ENCODE assay signal across 10 mouse cellular contexts in genomic region chr11:49938258-49939164, GRCm38 (mm10). TPM values are rescaled to one million over a fixed set of nuclear protein-coding genes. Genes with fewer than 3 reads are reported as not detected.
DNase-seq lines count a peak whose midpoint lies in the region; ATAC-seq and TF ChIP-seq lines count a peak whose summit lies in the region.
"Had no signal": no experiment of that assay in that cellular context is flagged by ENCODE, and none has a peak within 500 bp of the region (broad histone marks: within the 10 kb centered on the region; RNA-seq: fewer than 3 reads in every experiment).

No protein-coding gene starts in this region.

- ATAC-seq in neural tube, embryonic 12.5 days (ENCODE audit: low FRiP score, low read depth) = peak; percentile 64

- H3K36me3 ChIP-seq in neural tube, embryonic 12.5 days = no peaks in the 10 kb centered on the region
- H3K36me3 ChIP-seq: liver, embryonic 13.5 days; stomach, embryonic 15.5 days had no signal

- no peak for TF ChIP-seq CTCF in gastrocnemius, adult 2 months (IDR thresholded peaks at IDR 0.05)

- WGBS in neural tube, embryonic 12.5 days = 48% methylated on average over 4 of the region's 4 CpGs

- no peak overlapping the region for H3K4me2 ChIP-seq in neural tube, embryonic 12.5 days (replicated peaks)
- H3K4me2 ChIP-seq: liver, embryonic 13.5 days; stomach, embryonic 15.5 days had no signal

- H3K27me3 ChIP-seq in neural tube, embryonic 12.5 days (replicated peaks) = no peaks in the 10 kb centered on the region; the same call in 1 of the 2 replicates
- H3K27me3 ChIP-seq: stomach, embryonic 15.5 days had no signal

- intact Hi-C loops in gastrocnemius, adult 2 months (cut with DNase I) = no loop called here

- H3K9ac ChIP-seq in neural tube, embryonic 12.5 days = no peak overlapping the region
- H3K9ac ChIP-seq: liver, embryonic 13.5 days; stomach, embryonic 15.5 days had no signal

- peak; percentile 45 for DNase-seq in adrenal gland, postnatal 14 days
- DNase-seq in adrenal gland, adult 18-20 months (ENCODE audit: low spot score in 2 of 2) = no peak
- DNase-seq in brain, adult 2 months (ENCODE audit: low read depth, low spot score) = peak; percentile 94
- peak; percentile 73 for DNase-seq in gastrocnemius, adult 2 months
- peak; percentile 88 for DNase-seq in layer of hippocampus, adult 9-11 months
- no peak for DNase-seq in ovary, postnatal 36 days (ENCODE audit: low spot score)
- DNase-seq in thymus, postnatal 0 days (ENCODE audit: low spot score) = no peak
- DNase-seq: liver, embryonic 13.5 days had no signal

- no peak overlapping the region for H3K4me3 ChIP-seq in gastrocnemius, adult 2 months
- H3K4me3 ChIP-seq in neural tube, embryonic 12.5 days = no peak overlapping the region
- H3K4me3 ChIP-seq: liver, embryonic 13.5 days; stomach, embryonic 15.5 days had no signal

- H3K4me1 ChIP-seq in neural tube, embryonic 12.5 days = peaks cover 5% of the 10 kb centered on the region; the same call in 1 of the 2 replicates
- H3K4me1 ChIP-seq: liver, embryonic 13.5 days; stomach, embryonic 15.5 days had no signal

- H3K27ac ChIP-seq in gastrocnemius, adult 2 months = no peak overlapping the region
- H3K27ac ChIP-seq in neural tube, embryonic 12.5 days = no peak overlapping the region
- H3K27ac ChIP-seq: liver, embryonic 13.5 days; stomach, embryonic 15.5 days had no signal

- H3K9me3 ChIP-seq in neural tube, embryonic 12.5 days = no peaks in the 10 kb centered on the region
- H3K9me3 ChIP-seq: liver, embryonic 13.5 days; stomach, embryonic 15.5 days had no signal

RNA-seq across cellular contexts. Expression of gene Rasgef1c, which starts 36.9 kb away (rescaled TPM):
- total RNA-seq in adrenal gland, postnatal 14 days (2021) = 1.3 and 1.5 TPM in 2 replicates
- under 1 TPM; 0.53 to 0.54 TPM for total RNA-seq in adrenal gland, adult 18-20 months (2021)
- under 1 TPM; 0.13 to 0.31 TPM for total RNA-seq in gastrocnemius, adult 2 months (2021)
- 13.7 and 14.7 TPM in 2 replicates for polyA plus RNA-seq in neural tube, embryonic 12.5 days (2016; fragmentation: Nextera tagmentation; extraction: Ambion mirVana)
- 0.08 and 0.21 TPM in 2 replicates for polyA plus RNA-seq in thymus, postnatal 0 days (2015; fragmentation: Nextera tagmentation; extraction: Ambion mirVana)
- polyA plus RNA-seq: liver, embryonic 13.5 days had no signal

Comparison
In these comparisons a context has a peak if more than half of its experiments do, and no peak if none do; other contexts are left out.
1. DNase-seq: peak in adrenal gland, postnatal 14 days (single experiment), brain, adult 2 months (single experiment), gastrocnemius, adult 2 months (single experiment) and layer of hippocampus, adult 9-11 months (single experiment); none in adrenal gland, adult 18-20 months (0 of 2), ovary, postnatal 36 days (single experiment) and thymus, postnatal 0 days (single experiment).